Mouse (Mus musculus) midbrain, embryonic 13.5 days (tissue): ENCODE measurements around the gene Gm47283. TPM values are rescaled to one million over a fixed set of nuclear protein-coding genes. Genes with fewer than 3 reads are reported as not detected.
"Not testable (repeated sequence)": the region's sequence is repeated elsewhere in the genome, so short reads cannot be mapped to it uniquely, and the experiment has no call there.

Experiments used
- ATAC-seq: fragments of 200-750 bp; cut with Nextera tagmentation; 2 replicates; pipeline ENCODE4 v1.8.0; 2017; ENCODE audit warnings: mild to moderate bottlenecking, moderate TSS enrichment, moderate library complexity
- H3K27ac ChIP-seq: fragments of 300-500 bp; sonication (generic); 2 replicates; pipeline ENCODE4 v1.5.1; 2015; ENCODE audit warnings: inconsistent platforms, mild to moderate bottlenecking, moderate library complexity
- H3K27me3 ChIP-seq: fragments of 300-500 bp; sonication (generic); 2 replicates; pipeline ENCODE4 v1.6.1; 2015; ENCODE audit warnings: mild to moderate bottlenecking, inconsistent platforms
- H3K36me3 ChIP-seq: fragments of 300-500 bp; sonication (generic); 2 replicates; pipeline ENCODE4 v1.6.1; 2015; ENCODE audit warnings: mild to moderate bottlenecking, inconsistent platforms
- H3K4me1 ChIP-seq: fragments of 300-500 bp; sonication (generic); replicated peaks from 2 replicates; pipeline ENCODE4 v1.6.1; 2015; ENCODE audit warnings: inconsistent platforms
- H3K4me2 ChIP-seq: fragments of 300-500 bp; sonication (generic); replicated peaks from 2 replicates; pipeline ENCODE4 v1.6.1; 2015; ENCODE audit warnings: moderate library complexity, mild to moderate bottlenecking, inconsistent platforms
- H3K4me3 ChIP-seq: fragments of 300-500 bp; sonication (generic); replicated peaks from 2 replicates; pipeline ENCODE4 v1.5.1; 2015; ENCODE audit warnings: mild to moderate bottlenecking, inconsistent platforms
- H3K9ac ChIP-seq: fragments of 300-500 bp; sonication (generic); replicated peaks from 2 replicates; pipeline ENCODE4 v1.6.1; 2015; ENCODE audit warnings: mild to moderate bottlenecking, inconsistent platforms
- H3K9me3 ChIP-seq: fragments of 300-500 bp; sonication (generic); 2 replicates; pipeline ENCODE4 v1.6.1; 2016; ENCODE audit warnings: mild to moderate bottlenecking, inconsistent platforms
- WGBS: fragments of 180-500 bp; shearing (Covaris S2); methylation state at CpG from one replicate; pipeline ENCODE4 v1.1.7; 2015; 5-methylcytosine and 5-hydroxymethylcytosine counted together
- polyA plus RNA-seq: library from polyadenylated mRNA; unstranded; fragments of >200 nt; fragmentation: Nextera tagmentation; extraction: Ambion mirVana; gene quantifications from 2 replicates; pipeline ENCODE4 v1.2.1, GENCODE M21; 2015

Gm47283 gene
- not detected in 2 replicates for polyA plus RNA-seq

DNA sequence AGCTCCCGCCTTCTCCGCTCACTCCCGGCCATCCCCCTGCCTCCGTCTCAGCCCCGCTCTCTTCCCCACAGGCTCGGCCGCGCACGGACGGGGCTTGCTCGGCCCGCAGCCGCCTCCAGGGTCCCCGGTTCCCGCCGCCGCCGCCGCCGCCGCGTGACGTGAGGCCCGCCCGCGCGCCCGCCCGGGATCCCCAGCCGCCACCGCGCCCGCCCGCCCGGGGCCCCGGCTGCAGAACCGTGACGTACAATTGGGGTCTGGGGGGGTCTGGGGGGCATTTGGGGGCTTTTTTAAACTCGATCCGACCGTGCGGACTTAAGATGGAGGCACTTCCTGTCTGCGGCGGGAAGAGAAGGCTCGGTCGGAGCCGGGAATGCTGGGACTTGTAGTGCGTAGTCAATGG is at the start of gene Gm47283:
Gm47283 (plus strand) TSS at position 301 of the 400 bp plus-strand sequence.
- H3K4me1 ChIP-seq, H3K27me3 ChIP-seq, H3K9me3 ChIP-seq, ATAC-seq, H3K4me3 ChIP-seq, H3K27ac ChIP-seq, H3K36me3 ChIP-seq, H3K9ac ChIP-seq, H3K4me2 ChIP-seq: not testable (repeated sequence)
- no CpG with 5 or more reads among the region's 48 CpGs for WGBS

DNA sequence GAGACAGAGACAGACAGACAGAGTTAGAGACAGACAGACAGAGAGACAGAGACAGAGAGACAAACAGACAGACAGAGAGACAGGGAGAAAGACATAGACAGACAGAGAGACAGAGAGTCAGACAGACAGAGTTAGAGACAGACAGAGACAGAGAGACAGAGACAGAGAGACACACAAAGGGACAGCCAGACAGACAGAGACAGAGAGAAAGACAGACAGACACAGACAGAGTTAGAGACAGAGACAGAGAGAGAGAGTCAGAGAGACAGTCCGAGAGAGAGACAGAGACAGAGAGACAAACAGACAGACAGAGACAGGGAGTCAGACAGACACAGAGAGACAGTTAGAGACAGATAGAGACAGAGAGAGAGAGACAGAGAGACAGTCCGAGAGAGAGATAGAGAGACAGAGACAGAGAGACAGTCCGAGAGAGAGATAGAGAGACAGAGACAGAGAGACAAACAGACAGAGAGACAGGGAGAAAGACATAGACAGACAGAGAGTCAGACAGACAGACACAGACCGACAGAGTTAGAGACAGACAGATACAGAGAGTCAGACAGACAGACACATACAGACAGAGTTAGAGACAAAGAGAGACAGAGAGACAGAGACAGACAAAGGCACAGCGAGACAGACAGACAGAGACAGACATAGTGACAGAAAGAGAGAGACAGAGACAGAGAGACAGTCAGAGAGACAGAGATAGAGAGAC is 49.2 kb upstream of the Gm47283 start:
- not testable (repeated sequence) for H3K4me2 ChIP-seq, H3K27me3 ChIP-seq, ATAC-seq, H3K4me3 ChIP-seq, H3K27ac ChIP-seq, H3K9ac ChIP-seq, H3K4me1 ChIP-seq
- peaks cover 22% of the 10 kb centered on the region for H3K9me3 ChIP-seq
- 77% methylated on average over 4 of the region's 5 CpGs for WGBS
- peaks cover 17% of the 10 kb centered on the region for H3K36me3 ChIP-seq

DNA sequence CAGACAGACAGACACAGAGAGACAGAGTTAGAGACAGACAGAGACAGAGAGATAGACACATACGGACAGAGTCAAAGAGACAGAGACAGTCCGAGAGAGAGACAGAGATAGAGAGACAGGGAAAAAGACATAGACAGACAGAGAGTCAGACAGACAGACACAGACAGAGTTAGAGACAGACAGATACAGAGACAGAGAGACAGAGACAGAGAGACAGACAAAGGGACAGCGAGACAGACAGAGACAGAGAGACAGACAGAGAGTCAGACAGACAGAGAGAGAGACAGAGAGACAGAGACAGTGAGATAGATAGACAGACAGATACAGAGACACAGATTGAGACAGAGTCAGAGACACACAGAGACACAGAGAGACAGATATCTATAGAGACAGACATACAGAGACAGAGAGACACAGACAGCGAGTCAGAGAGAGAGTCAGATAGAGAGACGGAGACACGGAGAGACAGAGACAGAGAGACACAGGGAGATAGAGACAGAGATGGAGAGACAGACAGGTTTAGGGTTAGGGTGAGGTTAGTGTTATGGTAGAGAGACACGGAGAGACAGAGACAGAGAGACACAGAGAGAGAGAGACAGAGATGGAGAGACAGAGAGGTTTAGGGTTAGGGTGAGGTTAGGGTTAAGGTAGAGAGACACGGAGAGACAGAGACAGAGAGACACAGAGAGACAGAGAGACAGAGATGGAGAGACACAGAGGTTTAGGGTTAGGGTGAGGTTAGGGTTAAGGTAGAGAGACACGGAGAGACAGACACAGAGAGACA is 48.1 kb upstream of the Gm47283 start:
- H3K9ac ChIP-seq, H3K4me3 ChIP-seq, H3K4me1 ChIP-seq, H3K4me2 ChIP-seq, H3K27me3 ChIP-seq, ATAC-seq, H3K27ac ChIP-seq: not testable (repeated sequence)
- Histone ChIP-seq H3K9me3 (peaks cover 28% of the 10 kb centered on the region), H3K36me3 (peaks cover 23% of the 10 kb centered on the region)
- WGBS = 84% methylated on average over 6 of the region's 9 CpGs

DNA sequence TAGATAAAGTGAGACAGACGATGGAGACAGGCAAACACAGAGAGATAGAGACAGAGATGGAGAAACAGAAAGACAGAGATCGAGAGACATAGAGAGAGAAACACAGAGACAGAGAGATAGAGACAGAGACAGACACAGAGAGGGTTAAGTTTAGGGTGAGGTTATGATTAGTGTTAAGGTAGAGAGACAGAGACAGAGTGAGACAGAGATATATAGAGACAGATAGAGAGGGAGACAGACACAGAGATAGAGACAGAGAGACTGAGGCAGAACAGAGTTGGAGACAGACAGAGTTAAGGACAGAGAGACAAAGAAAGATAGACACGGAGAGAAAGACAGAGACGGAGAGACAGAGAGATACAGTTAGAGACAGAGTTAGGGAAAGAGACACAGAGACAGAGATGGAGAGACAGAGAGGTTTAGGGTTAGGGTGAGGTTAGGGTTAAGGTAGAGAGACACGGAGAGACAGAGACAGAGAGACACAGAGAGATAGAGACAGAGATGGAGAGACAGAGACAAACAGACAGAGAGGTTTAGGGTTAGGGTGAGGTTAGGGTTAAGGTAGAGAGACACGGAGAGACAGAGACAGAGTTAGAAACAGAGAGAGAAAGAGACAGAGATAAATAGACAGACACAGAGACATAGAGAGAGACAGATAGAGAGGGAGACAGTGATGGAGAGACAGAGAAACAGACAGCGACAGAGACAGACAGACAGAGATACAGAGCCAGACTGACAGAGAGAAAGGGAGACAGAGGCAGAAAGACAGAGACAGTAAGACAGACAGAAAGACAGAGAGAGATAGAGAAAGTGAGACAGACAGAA is 46.7 kb upstream of the Gm47283 start:
- Histone ChIP-seq H3K4me2 (no peak overlapping the region), H3K9ac (no peak overlapping the region), H3K9me3 (peaks cover 40% of the 10 kb centered on the region), H3K4me3 (no peak overlapping the region), H3K4me1 (no peaks in the 10 kb centered on the region), H3K27ac (no peak overlapping the region), H3K27me3 (no peaks in the 10 kb centered on the region), H3K36me3 (peaks cover 37% of the 10 kb centered on the region)
- no peak for ATAC-seq
- 62% methylated on average over 4 of the region's 7 CpGs for WGBS

DNA sequence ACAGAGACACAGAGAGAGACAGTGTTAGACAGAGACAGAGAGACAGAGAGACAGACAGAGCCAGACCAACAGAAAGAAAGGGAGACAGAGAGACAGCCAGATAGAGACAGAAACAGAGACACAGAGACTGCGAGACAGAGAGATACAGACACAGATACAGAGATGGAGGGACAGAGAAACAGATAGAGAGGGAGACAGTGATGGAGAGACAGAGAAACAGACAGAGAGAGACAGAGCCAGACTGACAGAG is 46.2 kb upstream of the Gm47283 start:
- Histone ChIP-seq H3K4me2 (no peak overlapping the region), H3K4me1 (no peaks in the 10 kb centered on the region), H3K9me3 (peaks cover 41% of the 10 kb centered on the region), H3K27ac (no peak overlapping the region), H3K27me3 (no peaks in the 10 kb centered on the region), H3K9ac (no peak overlapping the region), H3K36me3 (peaks cover 38% of the 10 kb centered on the region), H3K4me3 (no peak overlapping the region)
- WGBS = 81% methylated on average over 1 of the region's 1 CpGs
- no peak for ATAC-seq

DNA sequence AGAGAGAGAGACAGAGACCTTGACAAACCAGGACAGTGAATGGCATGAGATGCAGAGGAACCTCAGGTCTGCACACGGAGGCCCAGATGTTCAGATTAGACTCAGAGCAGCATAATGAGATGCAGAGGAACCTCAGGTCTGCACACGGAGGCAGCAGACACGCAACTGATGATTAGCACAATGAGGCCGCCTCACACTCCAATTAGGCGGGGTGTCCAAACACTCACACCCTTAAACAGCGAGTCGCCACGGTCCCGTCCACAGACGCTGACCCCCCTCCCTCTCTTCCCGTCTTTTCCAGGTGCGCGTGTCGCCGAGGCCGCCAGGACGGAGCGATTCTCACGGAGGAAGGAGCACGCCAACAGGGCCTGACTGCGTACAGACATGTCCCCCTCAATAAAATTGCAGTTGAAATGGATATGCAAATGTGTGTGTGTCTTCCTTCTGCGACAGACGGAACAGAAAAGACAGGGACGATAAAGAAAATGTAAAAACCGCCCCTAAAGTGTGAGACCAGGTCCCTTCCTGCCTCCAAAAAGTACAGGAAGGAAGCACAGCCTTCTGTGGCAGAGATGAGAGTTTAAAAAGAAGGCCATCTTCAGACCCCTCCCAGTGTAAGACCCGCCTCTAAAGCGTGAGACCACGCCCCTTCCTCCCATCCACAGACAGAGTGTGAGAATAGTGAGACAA is 45.6 kb upstream of the Gm47283 start:
- not testable (repeated sequence) for H3K27ac ChIP-seq, H3K4me1 ChIP-seq, H3K9ac ChIP-seq, H3K27me3 ChIP-seq, H3K4me3 ChIP-seq, H3K4me2 ChIP-seq
- peak; percentile 7; the same call in 1 of the 2 replicates for ATAC-seq
- peaks cover 38% of the 10 kb centered on the region for H3K36me3 ChIP-seq
- WGBS = 74% methylated on average over 28 of the region's 28 CpGs
- peaks cover 41% of the 10 kb centered on the region for H3K9me3 ChIP-seq

DNA sequence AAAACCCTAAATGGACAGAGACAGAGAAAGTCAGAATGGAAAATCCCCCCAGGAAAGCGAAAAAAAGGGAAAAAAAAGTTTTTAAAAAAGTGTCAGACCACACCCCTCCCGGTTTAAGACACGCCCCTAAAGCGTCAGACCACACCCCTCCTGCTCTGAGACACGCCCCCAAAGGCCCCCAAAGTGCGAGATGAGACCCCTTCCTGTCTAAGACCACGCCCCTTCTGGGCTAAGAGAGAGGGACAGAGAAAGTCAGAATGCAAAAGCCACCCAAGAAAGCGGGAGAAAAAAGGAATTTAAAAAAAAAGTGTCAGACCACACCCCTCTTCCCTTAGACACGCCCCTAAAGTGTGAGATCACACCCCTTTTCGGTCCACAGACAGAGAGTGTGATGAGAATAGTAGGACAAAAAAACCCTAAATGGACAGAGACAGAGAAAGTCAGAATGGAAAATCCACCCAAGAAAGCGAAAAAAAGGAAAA is 45.0 kb upstream of the Gm47283 start:
- Histone ChIP-seq H3K9me3 (peaks cover 46% of the 10 kb centered on the region), H3K36me3 (peaks cover 43% of the 10 kb centered on the region)
- not testable (repeated sequence) for H3K27ac ChIP-seq, H3K9ac ChIP-seq, H3K4me1 ChIP-seq, H3K4me2 ChIP-seq, ATAC-seq, H3K27me3 ChIP-seq, H3K4me3 ChIP-seq
- 58% methylated on average over 11 of the region's 11 CpGs for WGBS

DNA sequence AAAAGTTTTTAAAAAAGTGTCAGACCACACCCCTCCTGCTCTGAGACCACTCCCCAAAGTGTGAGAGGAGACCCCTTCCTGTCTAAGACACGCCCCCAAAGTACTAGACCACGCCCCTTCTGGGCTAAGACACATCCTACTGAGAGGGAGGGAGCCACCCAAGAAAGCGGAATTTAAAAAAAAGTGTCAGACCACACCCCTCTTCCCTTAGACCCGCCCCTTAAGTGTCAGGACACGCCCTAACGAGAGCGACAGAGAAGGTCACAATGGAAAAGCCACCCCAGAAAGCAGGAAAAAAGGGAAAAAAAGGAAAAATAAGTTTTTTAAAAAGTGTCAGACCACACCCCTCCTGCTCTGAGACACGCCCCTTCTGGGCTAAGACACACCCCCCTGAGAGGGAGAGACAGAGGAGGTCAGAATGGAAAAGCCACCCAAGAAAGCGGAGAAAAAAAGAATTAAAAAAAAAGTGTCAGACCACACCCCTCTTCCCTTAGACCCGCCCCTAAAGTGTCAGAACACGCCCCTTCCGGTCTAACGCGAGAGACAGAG is 44.5 kb upstream of the Gm47283 start:
- H3K36me3 ChIP-seq = peaks cover 43% of the 10 kb centered on the region
- H3K9ac ChIP-seq = no peak overlapping the region
- no peaks in the 10 kb centered on the region for H3K27me3 ChIP-seq
- no peak overlapping the region for H3K4me3 ChIP-seq
- H3K27ac ChIP-seq = no peak overlapping the region
- no peaks in the 10 kb centered on the region for H3K4me1 ChIP-seq
- no peak for ATAC-seq
- WGBS = 51% methylated on average over 14 of the region's 14 CpGs
- H3K4me2 ChIP-seq = no peak overlapping the region
- H3K9me3 ChIP-seq = peaks cover 46% of the 10 kb centered on the region

DNA sequence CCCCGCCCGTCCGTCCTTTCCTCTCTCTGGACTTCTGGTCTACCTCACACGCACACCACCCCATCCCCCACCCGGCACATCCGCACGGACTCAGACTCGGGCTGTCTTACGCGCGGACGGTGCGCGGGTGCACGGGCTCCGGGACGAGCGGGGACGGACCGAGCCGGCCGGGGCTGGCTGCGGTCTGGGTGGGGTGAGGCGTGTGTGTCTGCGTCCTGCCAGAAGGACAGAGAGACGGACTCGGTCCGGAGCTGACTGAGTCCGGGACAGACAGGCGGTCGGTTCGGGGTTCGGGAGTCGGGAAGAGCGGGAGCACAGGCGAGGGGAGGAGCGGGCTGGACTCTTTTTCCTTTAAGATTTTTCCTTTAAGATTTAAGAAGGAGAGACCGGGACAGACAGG is 43.5 kb upstream of the Gm47283 start:
- 76% methylated on average over 38 of the region's 38 CpGs for WGBS
- not testable (repeated sequence) for H3K27me3 ChIP-seq, H3K27ac ChIP-seq, H3K4me3 ChIP-seq, H3K4me2 ChIP-seq, H3K9ac ChIP-seq, H3K4me1 ChIP-seq
- Histone ChIP-seq H3K36me3 (peaks cover 48% of the 10 kb centered on the region), H3K9me3 (peaks cover 52% of the 10 kb centered on the region)
- peak; percentile 68 for ATAC-seq

DNA sequence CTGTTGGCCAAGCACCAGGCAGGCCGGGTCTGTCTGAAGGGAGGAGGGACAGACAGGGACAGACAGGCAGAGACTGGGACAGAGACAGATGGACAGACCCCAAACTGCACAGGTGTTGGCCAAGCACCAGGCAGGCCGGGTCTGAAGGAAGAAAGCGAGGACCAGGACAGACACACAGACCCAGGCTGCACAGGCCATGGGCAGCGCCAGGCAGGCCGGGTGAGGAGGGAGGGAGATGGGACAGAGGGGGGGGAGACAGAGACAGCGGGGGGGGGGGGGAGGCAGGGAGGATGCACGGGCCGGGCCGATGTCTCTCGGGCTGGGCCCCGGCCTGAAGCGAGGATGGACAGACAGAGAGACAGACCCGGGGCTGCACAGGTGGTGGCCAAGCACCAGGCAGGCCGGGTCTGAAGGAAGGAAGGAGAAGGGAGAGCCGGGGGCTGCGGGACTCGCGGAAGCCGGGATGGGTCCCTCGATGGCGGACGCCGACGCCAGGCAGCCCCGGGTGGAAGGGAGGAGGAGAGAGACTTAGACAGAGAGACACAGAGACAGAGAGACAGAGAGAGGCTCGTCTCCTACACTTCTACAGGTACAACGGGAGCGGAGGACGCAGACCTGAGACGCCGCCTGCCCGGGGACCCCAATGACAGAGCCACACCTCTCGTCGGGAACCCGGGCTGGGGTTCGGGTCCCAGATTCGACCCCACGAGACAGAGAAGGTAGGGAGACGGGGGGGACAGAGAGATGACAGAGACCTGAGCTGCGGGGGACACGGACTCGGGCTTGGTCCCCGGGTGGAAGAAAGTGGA is 42.9 kb upstream of the Gm47283 start:
- 84% methylated on average over 42 of the region's 43 CpGs for WGBS
- peaks cover 48% of the 10 kb centered on the region for H3K36me3 ChIP-seq
- H3K27ac ChIP-seq = 0 out of 2 replicates have a peak overlapping the region, but pooled peaks have one; percentile 1
- H3K4me1 ChIP-seq, H3K9ac ChIP-seq, H3K4me2 ChIP-seq, H3K27me3 ChIP-seq, H3K4me3 ChIP-seq: not testable (repeated sequence)
- peak; percentile 55 for ATAC-seq
- H3K9me3 ChIP-seq = peaks cover 52% of the 10 kb centered on the region
